Mouse (Mus musculus) embryonic facial prominence, embryonic 12.5 days (tissue): ENCODE measurements at regions not wholly inside any gene's neighbourhood (a gene's known extent, or its start where the extent isn't known, plus 50 kb on each side); places are given as distances from the start of the nearest gene placed in this dataset.

Source experiments
- ATAC-seq: fragments of 200-750 bp; cut with Nextera tagmentation; 2 replicates; pipeline ENCODE4 v1.8.0; 2017; ENCODE audit not compliant: insufficient number of reproducible peaks, insufficient read depth, low FRiP score, low TSS enrichment
- H3K27ac ChIP-seq: fragments of 300-500 bp; sonication (generic); 2 replicates; pipeline ENCODE4 v1.5.1; 2016; ENCODE audit warnings: mild to moderate bottlenecking
- H3K27me3 ChIP-seq: fragments of 300-500 bp; sonication (generic); 2 replicates; pipeline ENCODE4 v1.6.1; 2016; ENCODE audit warnings: mild to moderate bottlenecking, moderate library complexity
- H3K36me3 ChIP-seq: fragments of 300-500 bp; sonication (generic); 2 replicates; pipeline ENCODE4 v1.6.1; 2016; ENCODE audit warnings: mild to moderate bottlenecking
- H3K4me1 ChIP-seq: fragments of 300-500 bp; sonication (generic); 2 replicates; pipeline ENCODE4 v1.6.1; 2016
- H3K4me2 ChIP-seq: fragments of 300-500 bp; sonication (generic); replicated peaks from 2 replicates; pipeline ENCODE4 v1.6.1; 2016; ENCODE audit warnings: mild to moderate bottlenecking, moderate library complexity
- H3K4me3 ChIP-seq: fragments of 300-500 bp; sonication (generic); 2 replicates; pipeline ENCODE4 v1.5.1; 2016; ENCODE audit warnings: mild to moderate bottlenecking
- H3K9ac ChIP-seq: fragments of 300-500 bp; sonication (generic); 2 replicates; pipeline ENCODE4 v1.6.1; 2016; ENCODE audit warnings: mild to moderate bottlenecking, moderate library complexity
- H3K9me3 ChIP-seq: fragments of 300-500 bp; sonication (generic); 2 replicates; pipeline ENCODE4 v1.6.1; 2016; ENCODE audit warnings: mild to moderate bottlenecking, moderate library complexity
- WGBS: fragments of 180-500 bp; shearing (Covaris S2); methylation state at CpG from one replicate; pipeline ENCODE4 v1.1.7; 2016; 5-methylcytosine and 5-hydroxymethylcytosine counted together

- Histone ChIP-seq H3K4me2 (no peak overlapping the region), H3K27ac (no peak overlapping the region), H3K4me3 (no peak overlapping the region), H3K36me3 (no peaks in the 10 kb centered on the region), H3K9me3 (no peaks in the 10 kb centered on the region), H3K4me1 (peaks cover 23% of the 10 kb centered on the region), H3K9ac (no peak overlapping the region), H3K27me3 (no peaks in the 10 kb centered on the region)
- no peak for ATAC-seq
- WGBS, result 70% methylated on average over 5 of the region's 5 CpGs
Observed at GRCm38 (mm10) chr1:185670029-185670741, 215.5 kb downstream of the Slc30a10 start.

DNA sequence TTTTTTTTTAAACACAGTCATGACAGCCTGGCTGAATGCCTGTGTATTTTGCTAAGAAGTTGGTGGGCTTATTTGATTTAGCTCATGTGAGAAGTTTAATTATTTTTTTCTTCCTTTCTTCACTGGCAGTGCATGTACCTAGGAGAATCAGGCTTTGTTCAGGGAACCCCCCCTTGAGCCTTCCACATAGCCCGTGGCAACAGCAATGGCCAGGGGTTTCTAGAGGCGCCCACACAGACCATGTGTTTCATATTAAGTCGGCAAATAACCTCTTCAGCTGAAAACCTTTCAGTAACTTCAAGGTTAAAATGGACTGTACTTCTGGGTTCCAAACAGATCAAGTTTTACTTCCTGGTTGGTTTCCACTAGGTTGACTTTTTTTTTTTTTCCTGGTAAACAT is 218.3 kb downstream of the Slc30a10 start:
- Histone ChIP-seq H3K36me3 (no peaks in the 10 kb centered on the region), H3K27me3 (no peaks in the 10 kb centered on the region), H3K9ac (no peak overlapping the region), H3K4me2 (no peak overlapping the region), H3K9me3 (no peaks in the 10 kb centered on the region), H3K27ac (peak overlapping the region; percentile 74), H3K4me1 (peaks cover 17% of the 10 kb centered on the region), H3K4me3 (no peak overlapping the region)
- 0 out of 2 replicates have a peak, but pooled peaks have one; percentile 52 for ATAC-seq
- 6% methylated on average over 3 of the region's 3 CpGs for whole genome bisulfite sequencing

DNA sequence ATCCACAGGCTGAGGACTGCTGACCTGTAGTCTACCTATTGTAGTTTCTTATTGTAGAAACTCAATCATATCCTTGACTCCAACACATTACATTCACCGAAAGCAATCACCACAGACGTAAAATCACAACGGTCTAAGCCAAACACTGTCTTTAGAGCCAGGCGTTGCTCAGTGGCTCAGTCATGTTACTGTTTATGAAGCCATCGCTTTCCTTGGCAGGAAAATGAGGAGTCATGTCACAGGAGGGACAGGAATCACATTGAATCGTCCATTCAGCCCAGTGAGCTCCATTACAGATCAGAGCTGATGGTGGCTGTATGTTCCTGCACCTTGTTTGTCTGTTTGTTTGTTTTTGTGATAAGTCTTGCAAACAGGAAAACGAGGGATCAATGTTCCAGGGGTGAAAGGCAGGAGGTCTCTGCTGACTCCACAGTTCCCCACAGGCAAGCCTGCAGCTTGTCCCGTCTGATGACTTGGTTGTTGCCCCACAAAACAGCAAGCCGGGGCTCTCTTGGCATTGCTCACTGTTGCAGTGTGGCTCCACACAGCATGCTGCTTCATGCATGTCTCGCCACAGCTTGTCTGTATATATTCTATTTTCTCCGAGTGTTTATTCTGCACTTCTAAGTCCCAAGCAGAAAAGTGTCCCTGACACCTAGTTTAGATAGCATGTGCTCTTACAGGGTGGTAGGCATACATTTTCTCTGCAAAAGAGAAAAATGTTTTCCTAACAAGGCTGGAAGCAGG is 221.2 kb downstream of the Slc30a10 start:
- H3K4me1 ChIP-seq, result peaks cover 12% of the 10 kb centered on the region
- H3K27ac ChIP-seq, result no peak overlapping the region
- H3K9ac ChIP-seq, result no peak overlapping the region
- no peaks in the 10 kb centered on the region for H3K9me3 ChIP-seq
- no peak overlapping the region for H3K4me2 ChIP-seq
- WGBS, result 80% methylated on average over 11 of the region's 11 CpGs
- no peaks in the 10 kb centered on the region for H3K27me3 ChIP-seq
- H3K36me3 ChIP-seq, result no peaks in the 10 kb centered on the region
- H3K4me3 ChIP-seq, result no peak overlapping the region
- no peak for ATAC-seq

GRCm38 (mm10) chr1:185681610-185682457 is 227.2 kb downstream of the Slc30a10 start:
- 32% methylated on average over 21 of the region's 21 CpGs for WGBS
- no peaks in the 10 kb centered on the region for H3K9me3 ChIP-seq
- H3K27ac ChIP-seq, result peak overlapping the region; percentile 46
- peaks cover 11% of the 10 kb centered on the region for H3K4me1 ChIP-seq
- no peak overlapping the region for H3K4me2 ChIP-seq
- peak; percentile 57; the same call in 1 of the 2 replicates for ATAC-seq
- no peak overlapping the region for H3K9ac ChIP-seq
- no peak overlapping the region for H3K4me3 ChIP-seq
- H3K36me3 ChIP-seq, result no peaks in the 10 kb centered on the region
- H3K27me3 ChIP-seq, result no peaks in the 10 kb centered on the region

- Histone ChIP-seq H3K4me3 (no peak overlapping the region), H3K4me2 (no peak overlapping the region), H3K27ac (peak overlapping the region; percentile 46), H3K9me3 (no peaks in the 10 kb centered on the region), H3K9ac (no peak overlapping the region), H3K4me1 (peaks cover 11% of the 10 kb centered on the region), H3K36me3 (no peaks in the 10 kb centered on the region), H3K27me3 (no peaks in the 10 kb centered on the region)
- no peak for ATAC-seq
- WGBS, result 56% methylated on average over 3 of the region's 3 CpGs
Observed at GRCm38 (mm10) chr1:185682458-185682750, 227.8 kb downstream of the Slc30a10 start.

DNA sequence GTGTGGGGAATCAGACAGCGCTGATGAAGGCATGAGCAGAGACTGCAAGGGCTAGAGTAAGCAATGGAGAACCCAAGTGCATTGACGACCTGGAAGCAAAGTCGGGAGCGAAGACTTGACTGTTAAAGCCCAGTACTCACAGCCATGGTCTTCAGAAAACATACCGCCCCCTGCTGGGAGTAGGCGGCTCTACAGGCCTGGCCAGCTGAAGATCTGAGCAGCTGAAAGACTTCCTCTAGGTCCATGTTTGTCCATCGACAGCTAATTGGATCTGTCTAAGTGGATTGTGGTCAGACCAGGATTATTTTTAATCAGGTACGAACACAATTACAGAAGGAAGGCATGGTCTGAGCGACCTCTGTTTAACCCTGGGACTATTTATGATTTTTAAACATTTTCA is 230.0 kb downstream of the Slc30a10 start:
- no peak overlapping the region for H3K4me3 ChIP-seq
- no peaks in the 10 kb centered on the region for H3K9me3 ChIP-seq
- H3K4me2 ChIP-seq, result no peak overlapping the region
- no peaks in the 10 kb centered on the region for H3K27me3 ChIP-seq
- H3K4me1 ChIP-seq, result peaks cover 11% of the 10 kb centered on the region
- H3K36me3 ChIP-seq, result no peaks in the 10 kb centered on the region
- no peak for ATAC-seq
- 71% methylated on average over 9 of the region's 9 CpGs for WGBS
- no peak overlapping the region for H3K27ac ChIP-seq
- no peak overlapping the region for H3K9ac ChIP-seq

DNA sequence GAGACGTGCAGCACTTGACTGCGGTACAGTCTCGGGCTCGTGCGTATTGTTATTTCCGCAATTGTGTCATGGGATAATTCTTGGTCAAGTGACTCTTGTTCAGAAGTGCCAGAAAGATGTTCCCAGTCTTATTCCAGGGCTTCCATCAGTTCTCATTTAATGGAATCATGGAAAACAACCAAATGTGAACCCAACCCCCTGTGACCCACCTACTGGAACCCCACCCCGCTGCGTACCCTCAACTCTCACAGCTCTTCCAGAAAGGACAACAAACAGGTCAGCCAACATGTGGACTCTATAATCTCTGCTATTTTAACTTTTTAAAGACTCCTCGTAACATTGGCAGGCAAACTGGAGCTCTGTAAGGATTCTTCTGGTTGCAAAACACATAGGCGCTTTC is 233.9 kb downstream of the Slc30a10 start:
- Histone ChIP-seq H3K9me3 (no peaks in the 10 kb centered on the region), H3K27ac (no peak overlapping the region), H3K36me3 (no peaks in the 10 kb centered on the region), H3K9ac (no peak overlapping the region), H3K4me1 (no peaks in the 10 kb centered on the region), H3K27me3 (no peaks in the 10 kb centered on the region), H3K4me3 (no peak overlapping the region), H3K4me2 (no peak overlapping the region)
- 88% methylated on average over 10 of the region's 10 CpGs for WGBS
- no peak for ATAC-seq

DNA sequence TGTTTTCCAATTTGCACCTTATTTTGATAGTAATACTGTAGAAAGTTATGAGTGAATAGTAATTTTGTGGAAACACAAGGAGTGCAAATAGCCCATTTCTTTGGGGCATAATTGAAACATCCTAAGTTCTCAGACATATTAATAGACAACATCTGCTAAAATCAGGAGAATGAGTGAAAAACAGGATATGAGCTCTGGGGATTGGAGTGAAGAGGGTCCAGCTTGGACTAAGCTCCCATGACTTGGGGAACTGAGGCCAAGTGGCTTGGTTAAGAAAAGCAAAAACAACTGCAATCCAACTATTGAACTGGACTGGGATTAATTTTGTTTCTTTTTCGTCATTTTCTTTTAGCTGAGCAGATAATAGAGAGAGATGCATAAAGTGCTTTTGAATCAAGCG is 240.7 kb downstream of the Slc30a10 start:
- 86% methylated on average over 2 of the region's 2 CpGs for WGBS
- Histone ChIP-seq H3K27me3 (no peaks in the 10 kb centered on the region), H3K4me3 (no peak overlapping the region), H3K36me3 (no peaks in the 10 kb centered on the region), H3K9me3 (no peaks in the 10 kb centered on the region), H3K9ac (no peak overlapping the region), H3K4me2 (no peak overlapping the region), H3K4me1 (no peaks in the 10 kb centered on the region), H3K27ac (no peak overlapping the region)
- ATAC-seq, result no peak

DNA sequence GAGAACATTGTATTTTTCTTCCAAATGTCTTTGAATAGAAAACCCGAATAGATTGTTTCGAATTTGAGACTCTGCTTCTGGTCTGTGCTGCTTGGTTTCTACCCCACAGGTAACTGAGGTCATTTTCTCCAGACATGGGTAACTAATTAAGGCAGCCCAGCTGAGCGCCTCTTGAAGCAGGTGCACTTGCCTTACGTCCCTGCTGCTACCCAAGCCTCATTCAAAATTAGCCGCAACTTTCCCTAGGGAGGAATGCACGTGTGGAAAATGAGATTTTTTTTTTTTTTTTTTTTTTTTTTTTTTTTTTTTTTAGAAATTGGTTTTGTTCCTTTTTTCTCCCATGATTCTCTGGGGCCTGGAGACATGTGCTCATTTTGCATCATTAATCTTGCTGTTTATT is 245.1 kb downstream of the Slc30a10 start:
- no peak overlapping the region for H3K27ac ChIP-seq
- ATAC-seq, result no peak
- 77% methylated on average over 6 of the region's 6 CpGs for WGBS
- H3K27me3 ChIP-seq, result no peaks in the 10 kb centered on the region
- no peak overlapping the region for H3K4me3 ChIP-seq
- H3K36me3 ChIP-seq, result no peaks in the 10 kb centered on the region
- no peaks in the 10 kb centered on the region for H3K9me3 ChIP-seq
- H3K4me2 ChIP-seq, result no peak overlapping the region
- no peak overlapping the region for H3K9ac ChIP-seq
- H3K4me1 ChIP-seq, result no peaks in the 10 kb centered on the region

DNA sequence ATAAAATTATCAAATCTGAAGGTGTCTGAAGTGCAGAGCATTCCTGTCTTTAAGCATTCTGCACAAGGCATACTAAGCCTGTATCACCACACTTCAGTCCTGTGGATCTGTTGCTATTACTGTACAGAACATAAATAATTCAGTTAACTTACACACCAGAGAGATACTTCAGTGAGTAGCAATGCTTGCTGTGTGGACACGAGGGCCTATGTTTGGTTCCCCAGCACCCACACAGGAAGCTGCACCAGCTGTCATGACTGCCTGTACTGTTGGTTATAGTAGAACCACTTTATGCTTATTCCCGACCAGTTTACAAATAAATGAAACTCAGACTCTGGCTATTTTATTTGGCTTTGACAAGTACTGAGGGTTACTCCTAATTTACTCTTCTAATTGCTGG is 271.7 kb downstream of the Slc30a10 start:
- H3K4me2 ChIP-seq, result no peak overlapping the region
- no peak overlapping the region for H3K9ac ChIP-seq
- H3K4me1 ChIP-seq, result peaks cover 17% of the 10 kb centered on the region
- 73% methylated on average over 2 of the region's 2 CpGs for WGBS
- no peak overlapping the region for H3K27ac ChIP-seq
- no peaks in the 10 kb centered on the region for H3K36me3 ChIP-seq
- no peak for ATAC-seq
- no peaks in the 10 kb centered on the region; the same call in 1 of the 2 replicates for H3K27me3 ChIP-seq
- H3K4me3 ChIP-seq, result no peak overlapping the region
- H3K9me3 ChIP-seq, result no peaks in the 10 kb centered on the region

DNA sequence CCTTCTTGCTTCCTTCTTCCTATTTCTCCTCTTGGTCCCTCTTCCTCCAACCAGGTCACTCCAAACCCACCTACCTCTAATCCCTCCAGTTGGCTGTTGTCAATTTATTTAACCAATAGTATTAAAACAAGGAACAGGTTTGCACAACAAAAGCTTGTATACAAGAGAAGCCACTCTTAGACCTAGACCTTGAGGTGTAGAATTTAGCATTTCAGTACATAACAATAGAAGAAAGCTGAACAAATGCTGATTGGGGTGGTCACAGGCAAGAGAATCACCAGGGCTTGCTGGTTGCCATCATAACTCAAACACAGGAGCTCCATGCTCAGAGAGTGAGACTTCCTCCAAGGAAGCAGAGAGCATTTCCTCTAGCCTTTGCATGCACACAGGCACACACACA is 272.2 kb downstream of the Slc30a10 start:
- no peak for ATAC-seq
- Histone ChIP-seq H3K4me1 (peaks cover 19% of the 10 kb centered on the region), H3K27ac (no peak overlapping the region), H3K4me3 (no peak overlapping the region), H3K27me3 (no peaks in the 10 kb centered on the region; the same call in 1 of the 2 replicates), H3K9me3 (no peaks in the 10 kb centered on the region), H3K4me2 (no peak overlapping the region), H3K36me3 (no peaks in the 10 kb centered on the region), H3K9ac (no peak overlapping the region)

- H3K36me3 ChIP-seq, result no peaks in the 10 kb centered on the region
- H3K27me3 ChIP-seq, result no peaks in the 10 kb centered on the region; the same call in 1 of the 2 replicates
- no peak for ATAC-seq
- H3K4me1 ChIP-seq, result peaks cover 19% of the 10 kb centered on the region
- no peaks in the 10 kb centered on the region for H3K9me3 ChIP-seq
- H3K4me2 ChIP-seq, result no peak overlapping the region
- no peak overlapping the region for H3K9ac ChIP-seq
- H3K4me3 ChIP-seq, result no peak overlapping the region
- 67% methylated on average over 4 of the region's 4 CpGs for WGBS
- no peak overlapping the region for H3K27ac ChIP-seq
Observed at GRCm38 (mm10) chr1:185727749-185728148, 273.1 kb downstream of the Slc30a10 start.
